Mouse (Mus musculus): ENCODE data around the gene Tmem132c.

Tmem132c gene

DNA sequence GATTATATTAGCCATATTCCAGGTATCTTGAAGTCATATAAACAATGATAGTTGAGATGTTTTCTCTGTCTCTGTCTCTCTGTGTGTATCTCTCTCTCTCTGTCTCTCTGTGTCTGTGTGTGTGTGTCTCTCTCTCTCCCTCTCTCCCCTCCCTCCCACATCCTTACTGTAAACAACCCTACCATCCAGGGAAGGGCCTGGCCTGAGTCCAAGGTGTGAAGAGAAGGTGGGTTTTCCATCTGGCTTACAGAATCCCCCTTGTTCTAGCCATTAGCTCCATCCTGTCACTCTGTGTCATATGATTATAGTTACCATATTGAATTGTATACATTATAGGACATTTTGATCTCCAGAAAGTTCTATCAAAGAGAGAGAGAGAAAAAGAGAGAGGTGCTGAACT is 182.3 kb downstream of the Tmem132c start:
- no peak for DNase-seq (ENCODE audit: low spot score)

- no peak for DNase-seq (ENCODE audit: low spot score)
These were observed 187.5 kb downstream of the Tmem132c start for GRCm38 (mm10) chr5:127429124-127429523.

GRCm38 (mm10) chr5:127431561-127431960 is 190.0 kb downstream of the Tmem132c start:
- DNase-seq (ENCODE audit: low spot score): no peak

DNA sequence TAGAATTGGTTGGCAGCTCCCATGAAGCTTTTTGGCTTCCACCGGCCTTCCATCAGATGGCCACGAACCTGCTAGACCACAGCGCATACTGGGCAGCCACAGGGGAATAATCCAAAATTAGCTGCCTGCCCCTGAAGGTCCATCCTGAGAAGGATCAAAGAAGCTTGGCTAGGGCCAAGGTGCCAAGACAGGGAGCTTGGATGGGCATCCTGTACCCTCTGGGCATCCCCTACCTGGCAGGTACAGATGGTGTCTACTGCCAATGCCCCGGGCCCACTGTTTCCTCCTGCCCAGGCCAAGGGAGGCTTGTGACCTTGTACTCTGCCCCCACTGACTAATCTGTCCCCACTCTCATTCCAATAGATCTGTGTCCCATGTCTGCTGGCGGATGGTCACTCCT is 195.2 kb downstream of the Tmem132c start:
- no peak for DNase-seq (ENCODE audit: low spot score)

DNA sequence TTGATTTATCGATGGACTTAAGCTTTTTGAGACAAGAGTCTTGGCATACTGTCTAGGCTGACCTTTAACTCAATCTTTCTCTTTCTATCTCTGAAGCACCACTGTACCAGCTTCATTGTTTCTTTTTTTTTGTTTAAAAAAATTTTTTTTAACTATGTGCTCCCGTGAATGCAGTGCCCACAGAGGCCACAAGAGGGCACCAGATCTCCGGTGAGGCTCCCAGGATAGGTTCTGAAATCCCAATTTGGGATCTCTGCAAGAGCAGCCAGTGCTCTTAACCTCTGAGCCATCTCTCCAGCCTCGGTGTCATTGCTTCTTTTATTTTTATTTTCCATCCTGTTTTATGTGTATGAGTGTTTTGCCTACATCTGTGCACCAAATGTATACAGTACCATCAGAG is 197.0 kb downstream of the Tmem132c start:
- DNase-seq (ENCODE audit: low spot score): no peak

- no peak for DNase-seq (ENCODE audit: low spot score)
These were observed 200.4 kb downstream of the Tmem132c start for GRCm38 (mm10) chr5:127441963-127442362.

- peak; percentile 74 for DNase-seq (ENCODE audit: low spot score)
These were observed 212.0 kb downstream of the Tmem132c start for GRCm38 (mm10) chr5:127453580-127453979.

GRCm38 (mm10) chr5:127454068-127454467 is 212.5 kb downstream of the Tmem132c start:
- no peak for DNase-seq (ENCODE audit: low spot score)

- DNase-seq (ENCODE audit: low spot score): no peak
These were observed 214.5 kb downstream of the Tmem132c start for GRCm38 (mm10) chr5:127456076-127456475.

DNA sequence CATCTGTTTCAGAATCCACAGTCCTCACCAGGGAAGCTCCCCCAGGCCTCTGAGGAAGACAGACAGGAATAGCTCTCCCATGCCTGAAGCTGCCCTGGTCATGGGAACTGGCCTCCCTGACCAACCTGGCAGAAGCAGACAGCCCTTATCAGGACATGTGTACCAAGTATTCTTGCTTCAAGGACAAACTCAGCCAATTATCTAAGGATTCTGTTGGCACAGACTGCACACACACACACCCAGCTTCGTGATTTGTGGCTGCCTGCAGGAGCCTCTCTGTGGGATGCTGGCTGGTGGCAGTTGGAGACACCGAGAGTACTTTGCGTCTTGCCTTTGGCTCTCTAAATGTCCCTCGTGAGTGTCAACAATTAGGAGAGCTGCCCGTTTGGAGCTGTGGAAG is 226.5 kb downstream of the Tmem132c start:
- no peak for DNase-seq (ENCODE audit: low spot score)

GRCm38 (mm10) chr5:127470351-127470750 is 228.7 kb downstream of the Tmem132c start:
- no peak for DNase-seq (ENCODE audit: low spot score)

- no peak for DNase-seq (ENCODE audit: low spot score)
These were observed 230.3 kb downstream of the Tmem132c start for GRCm38 (mm10) chr5:127471902-127472301.

GRCm38 (mm10) chr5:127473706-127474105 is 232.1 kb downstream of the Tmem132c start:
- DNase-seq (ENCODE audit: low spot score): no peak

GRCm38 (mm10) chr5:127474856-127475255 is 233.2 kb downstream of the Tmem132c start:
- no peak for DNase-seq (ENCODE audit: low spot score)

DNA sequence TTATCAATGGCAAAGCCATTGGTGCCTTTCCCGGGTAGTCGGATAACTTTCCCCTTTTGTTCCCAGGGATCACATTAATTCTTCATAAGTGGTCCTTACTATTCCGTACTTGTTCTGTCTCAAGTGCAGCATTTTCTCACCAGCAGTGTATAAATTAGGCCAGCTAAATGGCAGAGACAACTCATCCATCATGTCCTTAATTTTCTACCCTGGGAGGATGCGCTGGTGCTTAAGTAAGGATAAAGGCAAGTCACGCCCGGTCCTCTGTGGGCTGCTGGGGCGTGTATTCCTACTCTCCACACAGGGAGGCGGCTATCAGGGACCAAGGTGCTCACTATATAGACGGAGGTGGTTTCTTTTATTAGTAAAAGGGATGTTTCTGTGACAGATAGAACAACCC is 236.2 kb downstream of the Tmem132c start:
- no peak for DNase-seq (ENCODE audit: low spot score)

DNA sequence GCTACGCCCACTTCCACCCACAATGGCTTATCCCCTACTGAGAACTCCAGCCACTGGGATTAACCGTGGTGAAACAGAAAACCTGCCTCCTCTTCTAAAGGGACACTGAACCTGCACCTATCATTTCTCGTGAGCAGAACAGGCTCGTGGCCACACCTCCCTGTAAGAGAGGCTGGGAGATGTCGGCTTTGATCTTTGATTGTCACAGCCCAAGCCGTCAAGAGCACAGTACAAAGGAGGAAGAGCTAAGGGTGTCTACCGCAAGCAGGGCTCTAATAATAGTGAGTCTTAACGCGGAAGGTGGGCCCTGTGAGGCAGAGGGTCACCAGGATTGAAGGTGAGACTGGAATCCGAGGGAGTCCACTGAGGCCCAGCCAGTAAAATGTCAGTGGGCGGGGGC is 236.7 kb downstream of the Tmem132c start:
- DNase-seq (ENCODE audit: low spot score): no peak

GRCm38 (mm10) chr5:127480931-127481330 is 239.3 kb downstream of the Tmem132c start:
- no peak for DNase-seq (ENCODE audit: low spot score)

DNA sequence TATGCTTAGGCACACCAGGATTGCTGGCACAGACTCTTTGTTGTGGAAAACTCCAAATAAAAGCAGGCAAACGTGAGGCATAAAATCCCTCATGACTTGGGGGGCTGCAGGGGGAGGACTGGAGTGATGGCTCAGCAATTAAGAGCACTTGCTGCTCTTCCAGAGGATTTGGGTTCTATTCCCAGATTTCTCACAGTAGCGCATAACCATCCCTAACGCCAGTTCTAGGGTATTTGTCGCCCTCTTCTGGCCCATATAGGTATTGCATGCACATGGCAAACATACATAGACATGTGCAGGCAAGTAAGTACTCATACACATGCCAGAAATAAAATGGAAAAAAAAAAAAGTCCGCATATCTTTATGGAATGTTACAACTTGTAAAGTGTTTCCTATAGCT is 239.8 kb downstream of the Tmem132c start:
- peak; percentile 85 for DNase-seq (ENCODE audit: low spot score)

GRCm38 (mm10) chr5:127482342-127482741 is 240.7 kb downstream of the Tmem132c start:
- DNase-seq (ENCODE audit: low spot score): no peak

GRCm38 (mm10) chr5:127483955-127484659 is 242.5 kb downstream of the Tmem132c start:
- no peak for DNase-seq (ENCODE audit: low spot score)

DNA sequence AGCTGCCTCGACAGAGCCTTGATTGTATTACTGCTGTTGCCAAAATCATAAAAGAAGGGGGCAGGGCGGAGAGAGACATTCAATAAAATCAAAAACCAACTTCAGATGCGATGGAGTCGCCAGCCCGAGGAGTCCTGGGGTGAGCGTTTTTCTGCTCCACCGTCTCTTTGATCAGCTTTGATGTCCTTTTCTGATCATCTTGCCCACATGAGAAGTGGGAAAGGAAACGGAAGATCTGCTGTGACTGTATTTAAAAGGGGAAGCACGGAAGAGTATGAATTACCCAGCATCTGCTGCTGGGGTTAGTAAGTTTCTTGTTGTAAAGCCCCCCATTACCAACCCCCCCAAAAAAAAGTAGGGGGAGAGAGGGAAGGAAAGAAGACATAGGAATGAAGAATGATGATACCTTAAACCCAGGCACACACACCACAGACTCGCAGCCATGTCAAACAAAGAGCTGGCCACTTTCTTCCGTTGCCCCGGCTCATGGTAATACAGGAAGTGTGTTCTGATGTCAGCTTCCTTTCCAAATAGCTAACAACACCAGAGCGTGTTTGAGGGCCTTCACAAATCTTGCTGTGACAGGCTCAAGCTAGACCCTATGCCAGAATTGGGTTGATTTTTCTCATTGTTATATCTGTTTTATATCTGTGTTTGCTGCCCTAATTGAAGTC is 243.3 kb downstream of the Tmem132c start:
- no peak for DNase-seq (ENCODE audit: low spot score)

DNA sequence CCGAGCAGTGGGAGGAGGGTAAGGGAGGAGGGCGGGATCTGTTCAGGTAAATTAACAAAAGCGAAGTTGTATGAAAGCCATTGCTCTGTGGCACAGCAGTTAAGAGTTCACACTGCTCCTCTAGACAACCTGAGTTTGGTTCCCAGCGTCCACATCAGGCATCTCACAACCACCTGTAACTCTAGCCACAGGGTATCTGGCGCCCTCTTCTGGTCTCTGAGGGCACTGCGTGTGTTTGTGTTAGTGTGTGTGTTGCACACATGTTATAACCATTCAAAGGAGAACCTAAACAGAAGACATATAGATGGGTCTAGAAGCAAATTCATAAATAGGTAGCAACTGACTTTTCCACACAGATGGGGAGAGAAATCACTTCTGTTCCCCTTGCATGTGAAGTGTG is 245.6 kb downstream of the Tmem132c start:
- DNase-seq (ENCODE audit: low spot score): no peak

DNA sequence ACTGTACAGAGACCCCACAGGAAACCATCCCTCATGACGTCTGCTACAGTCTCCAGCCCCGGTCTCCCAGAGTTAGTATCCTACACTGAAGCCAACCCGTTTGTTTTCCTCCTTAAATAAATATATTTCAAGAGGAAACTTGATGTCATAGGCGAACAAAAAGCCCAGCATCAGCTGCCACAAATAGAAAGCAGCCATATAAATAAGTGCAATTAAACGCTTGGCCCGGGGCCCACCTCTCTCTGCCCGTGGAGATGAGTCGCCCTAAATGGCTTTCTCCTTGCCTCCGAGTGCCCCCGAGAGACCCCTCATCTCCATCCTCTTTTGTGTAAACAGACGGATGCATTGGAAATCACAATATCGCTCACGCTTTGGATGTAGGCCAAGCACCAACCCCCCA is 247.1 kb downstream of the Tmem132c start:
- DNase-seq (ENCODE audit: low spot score): no peak

DNA sequence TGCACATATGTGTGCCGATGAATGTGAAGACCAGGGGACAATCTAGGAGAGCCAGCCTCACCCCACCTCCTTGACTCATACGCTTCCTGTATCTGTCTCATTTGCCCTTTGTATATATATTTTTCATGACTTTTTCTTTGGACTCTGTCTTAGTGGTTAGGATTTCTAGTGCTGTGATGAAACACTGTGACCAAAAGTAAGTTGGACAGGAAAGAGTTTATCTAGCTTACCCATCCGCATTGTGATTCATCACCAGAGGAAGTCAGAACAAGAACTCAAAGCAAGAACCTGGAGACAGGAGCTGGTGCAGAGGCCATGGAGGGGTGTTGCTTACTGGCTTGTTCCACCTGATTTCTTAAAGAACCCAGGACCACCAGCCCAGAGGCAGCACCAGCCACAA is 250.1 kb downstream of the Tmem132c start:
- no peak for DNase-seq (ENCODE audit: low spot score)
